Mouse (Mus musculus): Measurements from ENCODE around the gene Tbca.

- TF ChIP-seq POLR2A (IDR thresholded peaks at IDR 0.05; ENCODE audit: borderline replicate concordance, extremely low read depth, low read depth, low read length): no peak
- no peak for TF ChIP-seq CTCF (IDR thresholded peaks at IDR 0.05; ENCODE audit: insufficient read depth, low read length)
Observed at GRCm38 (mm10) chr13:94838756-94839337, 50.1 kb downstream of the Tbca start.

Data from lung, adult 2 months (tissue).